Mouse (Mus musculus) embryonic facial prominence, embryonic 14.5 days (tissue): ENCODE measurements around the gene Fbxo42. TPM values are rescaled to one million over a fixed set of nuclear protein-coding genes. Genes with fewer than 3 reads are reported as not detected.

Source experiments
- ATAC-seq: fragments of 200-750 bp; cut with Nextera tagmentation; 2 replicates; pipeline ENCODE4 v1.8.0; 2017; ENCODE audit warnings: low read depth, moderate number of reproducible peaks, moderate TSS enrichment
- DNase-seq: peaks from one replicate; pipeline ENCODE4 v3.0.0-alpha.2; 2015; ENCODE audit warnings: low spot score
- H3K27ac ChIP-seq: fragments of 300-500 bp; sonication (generic); replicated peaks from 2 replicates; pipeline ENCODE4 v1.5.1; 2014; ENCODE audit warnings: low read depth, mild to moderate bottlenecking, low read length, moderate library complexity
- H3K27me3 ChIP-seq: fragments of 300-500 bp; sonication (generic); replicated peaks from 2 replicates; pipeline ENCODE4 v1.6.1; 2014; ENCODE audit warnings: low read length; ENCODE audit not compliant: control insufficient read depth, insufficient read depth
- H3K36me3 ChIP-seq: fragments of 300-500 bp; sonication (generic); 2 replicates; pipeline ENCODE4 v1.6.1; 2014; ENCODE audit warnings: low read length, mixed read lengths; ENCODE audit not compliant: control insufficient read depth, insufficient read depth
- H3K4me1 ChIP-seq: fragments of 300-500 bp; sonication (generic); 2 replicates; pipeline ENCODE4 v1.6.1; 2014; ENCODE audit warnings: antibody characterized with exemption, low read length; ENCODE audit not compliant: control insufficient read depth, insufficient read depth
- H3K4me2 ChIP-seq: fragments of 300-500 bp; sonication (generic); 2 replicates; pipeline ENCODE4 v1.6.1; 2014; ENCODE audit warnings: low read depth, mild to moderate bottlenecking, low read length, moderate library complexity, mixed read lengths
- H3K4me3 ChIP-seq: fragments of 300-500 bp; sonication (generic); 2 replicates; pipeline ENCODE4 v1.5.1; 2014; ENCODE audit warnings: low read depth, mild to moderate bottlenecking, low read length
- H3K9ac ChIP-seq: fragments of 300-500 bp; sonication (generic); 2 replicates; pipeline ENCODE4 v1.6.1; 2014; ENCODE audit warnings: low read depth, mild to moderate bottlenecking, low read length, moderate library complexity, mixed read lengths
- H3K9me3 ChIP-seq: fragments of 300-500 bp; sonication (generic); 2 replicates; pipeline ENCODE4 v1.6.1; 2016; ENCODE audit warnings: low read length; ENCODE audit not compliant: control insufficient read depth
- WGBS: fragments of 180-500 bp; shearing (Covaris S2); extraction: QIAGEN DNeasy Blood & Tissue Kit; methylation state at CpG from one replicate; pipeline ENCODE4 v1.1.7; 2014; 5-methylcytosine and 5-hydroxymethylcytosine counted together
- polyA plus RNA-seq: library from polyadenylated mRNA; unstranded; fragments of >200 nt; fragmentation: Nextera tagmentation; extraction: Ambion mirVana; gene quantifications from 2 replicates; pipeline ENCODE4 v1.2.1, GENCODE M21; 2014

Gene Fbxo42
- polyA plus RNA-seq, 1 experiment from 2014 or later = 22.7 TPM

DNA sequence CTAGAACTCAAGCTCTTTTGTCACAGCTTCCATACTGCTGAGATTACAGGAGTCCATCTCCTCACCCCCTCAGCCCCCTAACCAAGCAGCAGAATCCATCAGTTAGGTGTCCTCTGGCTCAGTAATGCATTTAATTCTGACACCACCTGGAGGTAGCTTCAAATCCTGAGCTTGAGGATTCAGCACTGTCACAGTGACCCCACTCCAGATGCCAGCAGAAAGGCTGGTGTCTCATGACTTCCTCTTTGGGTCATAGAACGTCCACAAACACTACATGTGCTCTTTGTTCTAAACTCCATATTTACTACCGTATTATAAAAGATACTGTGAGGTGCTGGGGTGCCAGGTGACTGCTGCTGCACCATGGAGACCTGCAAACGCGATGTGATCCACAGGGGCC, 9.8 kb downstream of the Fbxo42 start:
- H3K9me3 ChIP-seq = no peaks in the 10 kb centered on the region

DNA sequence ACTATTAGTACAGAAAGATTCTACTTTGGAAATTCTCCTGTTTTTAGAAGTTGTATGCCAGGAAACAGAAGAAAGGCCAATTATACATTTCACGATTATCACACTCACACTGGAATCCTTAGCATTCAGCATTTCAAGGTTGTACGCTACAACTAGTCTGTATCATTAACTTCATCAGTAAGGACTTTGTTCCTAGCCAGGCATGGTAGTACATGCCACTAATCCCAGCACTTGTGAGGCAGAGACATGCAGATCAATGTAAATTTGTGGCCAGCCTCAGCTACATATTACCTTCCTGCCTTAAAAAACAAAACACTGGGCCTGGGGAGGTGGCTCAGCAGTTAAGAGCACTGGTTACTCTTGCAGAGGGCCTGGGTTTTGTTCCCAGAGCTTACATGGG, 10.9 kb downstream of the Fbxo42 start:
- no peaks in the 10 kb centered on the region for H3K36me3 ChIP-seq
- no peak for ATAC-seq
- H3K4me1 ChIP-seq = peaks cover 8% of the 10 kb centered on the region; the same call in 1 of the 2 replicates
- 74% methylated on average over 2 of the region's 2 CpGs for WGBS
- no peak overlapping the region for H3K4me2 ChIP-seq
- no peaks in the 10 kb centered on the region for H3K9me3 ChIP-seq
- no peak overlapping the region for H3K9ac ChIP-seq
- no peak overlapping the region for H3K4me3 ChIP-seq
- no peaks in the 10 kb centered on the region for H3K27me3 ChIP-seq
- no peak for DNase-seq
- 0 out of 2 replicates have a peak overlapping the region, but pooled peaks have one; percentile 8 for H3K27ac ChIP-seq

More for the DNA sequence above, 9.8 kb downstream of the Fbxo42 start:
- H3K4me1 ChIP-seq = peaks cover 8% of the 10 kb centered on the region; the same call in 1 of the 2 replicates
- no peaks in the 10 kb centered on the region for H3K36me3 ChIP-seq
- DNase-seq (no peak), ATAC-seq (no peak)
- no peaks in the 10 kb centered on the region for H3K27me3 ChIP-seq
- no peak overlapping the region for H3K27ac ChIP-seq
- H3K4me3 ChIP-seq = no peak overlapping the region
- 77% methylated on average over 4 of the region's 4 CpGs for WGBS
- H3K9ac ChIP-seq = no peak overlapping the region
- no peak overlapping the region for H3K4me2 ChIP-seq

DNA sequence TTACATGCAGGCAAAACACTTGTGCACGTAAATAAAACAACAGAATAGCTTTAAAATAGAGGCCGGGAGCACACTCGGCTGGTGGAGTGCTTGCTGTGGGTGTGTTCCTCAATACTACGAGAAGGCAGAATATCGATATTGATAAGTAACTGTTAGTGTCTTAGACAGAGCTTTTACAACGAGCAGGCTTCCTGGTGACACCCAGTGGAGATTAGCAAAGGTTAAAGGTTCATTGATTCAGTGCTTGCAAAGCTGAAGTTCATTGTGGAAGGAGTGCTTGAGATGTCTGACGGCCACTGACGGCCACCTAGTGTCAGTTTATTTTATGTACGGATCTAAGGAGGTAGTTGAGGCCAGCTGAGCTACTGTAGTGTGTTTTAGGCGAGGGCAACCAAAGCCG, 11.4 kb downstream of the Fbxo42 start:
- H3K36me3 ChIP-seq = no peaks in the 10 kb centered on the region
- H3K4me3 ChIP-seq = no peak overlapping the region
- H3K9me3 ChIP-seq = no peaks in the 10 kb centered on the region
- DNase-seq = no peak
- H3K9ac ChIP-seq = no peak overlapping the region
- H3K4me2 ChIP-seq = no peak overlapping the region
- peaks cover 8% of the 10 kb centered on the region; the same call in 1 of the 2 replicates for H3K4me1 ChIP-seq
- 49% methylated on average over 11 of the region's 11 CpGs for WGBS
- ATAC-seq = no peak
- H3K27ac ChIP-seq = 0 out of 2 replicates have a peak overlapping the region, but pooled peaks have one; percentile 8
- no peaks in the 10 kb centered on the region for H3K27me3 ChIP-seq

GRCm38 (mm10) chr4:141159666-141160065, 12.0 kb downstream of the Fbxo42 start:
- Histone ChIP-seq H3K4me1 (peaks cover 8% of the 10 kb centered on the region; the same call in 1 of the 2 replicates), H3K4me3 (no peak overlapping the region), H3K27ac (no peak overlapping the region), H3K4me2 (no peak overlapping the region), H3K9me3 (peaks cover 4% of the 10 kb centered on the region), H3K27me3 (no peaks in the 10 kb centered on the region), H3K36me3 (no peaks in the 10 kb centered on the region), H3K9ac (no peak overlapping the region)
- WGBS = 27% methylated on average over 5 of the region's 5 CpGs
- ATAC-seq (no peak), DNase-seq (no peak)

DNA sequence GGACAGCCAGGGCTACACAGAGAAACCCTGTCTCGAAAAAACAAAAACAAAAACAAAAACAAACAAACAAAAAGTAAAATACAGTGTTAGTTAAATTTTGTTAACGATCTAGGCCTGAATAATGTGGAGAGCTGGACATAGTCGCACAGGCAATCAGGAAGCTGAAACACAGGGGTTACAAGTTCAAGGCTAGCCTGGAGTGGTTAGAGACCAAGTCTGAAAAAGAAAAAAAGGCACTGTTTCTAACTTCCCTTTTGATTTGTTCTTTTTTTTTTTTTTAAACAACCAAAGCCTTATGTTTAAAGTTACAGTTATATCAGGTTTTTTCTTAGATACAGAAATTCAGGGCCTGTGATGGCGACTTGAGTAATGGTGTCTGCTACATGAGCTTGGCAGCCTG, 12.5 kb downstream of the Fbxo42 start:
- Histone ChIP-seq H3K4me2 (no peak overlapping the region), H3K27ac (no peak overlapping the region), H3K4me1 (peaks cover 8% of the 10 kb centered on the region; the same call in 1 of the 2 replicates), H3K9ac (no peak overlapping the region), H3K9me3 (peaks cover 5% of the 10 kb centered on the region), H3K27me3 (no peaks in the 10 kb centered on the region), H3K36me3 (no peaks in the 10 kb centered on the region), H3K4me3 (no peak overlapping the region)
- no peak for ATAC-seq
- no peak for DNase-seq
- WGBS = 88% methylated on average over 4 of the region's 4 CpGs

DNA sequence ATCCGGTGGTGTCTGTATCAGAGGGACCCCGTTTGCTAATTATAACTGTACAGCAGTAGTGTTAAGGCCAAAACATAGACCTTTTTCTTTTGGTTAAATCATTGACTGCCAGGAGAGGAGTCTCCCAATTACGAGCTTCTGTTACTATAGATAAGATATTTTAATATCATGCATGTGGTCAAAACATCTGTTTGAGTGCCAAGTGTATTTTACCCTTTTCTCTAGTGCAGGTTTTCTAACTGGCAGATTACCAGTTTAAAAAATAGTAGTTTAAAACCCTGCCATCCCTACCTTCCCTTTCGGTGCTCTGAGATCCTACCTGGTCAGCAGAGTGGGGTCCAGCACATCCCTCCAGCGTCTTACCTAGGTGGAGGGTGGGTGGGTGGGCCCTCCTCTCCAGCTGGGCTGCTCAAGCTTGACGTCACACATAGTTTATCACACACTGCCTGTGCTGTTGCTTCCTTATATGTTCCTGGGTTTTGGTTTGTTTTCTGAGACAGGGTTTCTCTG, 14.0 kb downstream of the Fbxo42 start:
- no peaks in the 10 kb centered on the region for H3K27me3 ChIP-seq
- WGBS = 88% methylated on average over 6 of the region's 6 CpGs
- H3K4me2 ChIP-seq = no peak overlapping the region
- peaks cover 5% of the 10 kb centered on the region for H3K9me3 ChIP-seq
- peaks cover 8% of the 10 kb centered on the region; the same call in 1 of the 2 replicates for H3K4me1 ChIP-seq
- no peak for ATAC-seq
- H3K27ac ChIP-seq = no peak overlapping the region
- no peaks in the 10 kb centered on the region for H3K36me3 ChIP-seq
- no peak overlapping the region for H3K4me3 ChIP-seq
- DNase-seq = no peak
- no peak overlapping the region for H3K9ac ChIP-seq

- no peak overlapping the region for H3K4me3 ChIP-seq
- H3K27ac ChIP-seq = no peak overlapping the region
- H3K4me1 ChIP-seq = peaks cover 8% of the 10 kb centered on the region; the same call in 1 of the 2 replicates
- H3K36me3 ChIP-seq = peaks cover 8% of the 10 kb centered on the region
- ATAC-seq = no peak
- H3K4me2 ChIP-seq = no peak overlapping the region
- no peaks in the 10 kb centered on the region for H3K27me3 ChIP-seq
- no peak overlapping the region for H3K9ac ChIP-seq
- H3K9me3 ChIP-seq = peaks cover 5% of the 10 kb centered on the region
- 95% methylated on average over 5 of the region's 5 CpGs for WGBS
- no peak for DNase-seq
Observed at GRCm38 (mm10) chr4:141163729-141164128, 16.0 kb downstream of the Fbxo42 start.

GRCm38 (mm10) chr4:141165744-141166292, 18.1 kb downstream of the Fbxo42 start:
- WGBS = 80% methylated on average over 8 of the region's 8 CpGs
- ATAC-seq = no peak
- no peaks in the 10 kb centered on the region for H3K27me3 ChIP-seq
- no peak overlapping the region for H3K9ac ChIP-seq
- H3K4me2 ChIP-seq = no peak overlapping the region
- no peaks in the 10 kb centered on the region for H3K4me1 ChIP-seq
- H3K36me3 ChIP-seq = peaks cover 29% of the 10 kb centered on the region
- H3K27ac ChIP-seq = no peak overlapping the region
- H3K4me3 ChIP-seq = no peak overlapping the region
- DNase-seq = no peak
- peaks cover 5% of the 10 kb centered on the region for H3K9me3 ChIP-seq

DNA sequence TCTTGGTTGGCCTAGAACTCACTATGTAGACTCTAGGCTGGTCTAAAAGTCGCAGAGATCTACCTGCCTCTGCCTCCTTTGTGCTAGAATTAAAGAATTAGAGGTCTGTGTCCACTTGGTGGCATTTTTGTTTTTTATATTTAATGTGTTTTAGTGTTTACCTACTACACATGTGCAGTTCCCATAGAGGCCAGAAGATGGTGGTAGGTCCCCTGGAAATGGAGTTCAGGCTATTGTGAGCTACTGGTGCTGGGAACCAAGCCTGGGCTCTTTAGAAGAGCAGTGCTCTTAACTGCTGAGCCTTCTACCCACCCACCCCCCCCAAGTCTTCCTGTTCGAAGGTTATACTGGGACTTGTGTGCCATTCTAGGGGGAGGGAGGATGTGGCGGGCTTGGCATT, 19.4 kb downstream of the Fbxo42 start:
- no peak for ATAC-seq
- Histone ChIP-seq H3K4me2 (no peak overlapping the region), H3K27ac (no peak overlapping the region), H3K27me3 (no peaks in the 10 kb centered on the region), H3K9ac (no peak overlapping the region), H3K4me1 (no peaks in the 10 kb centered on the region), H3K9me3 (peaks cover 5% of the 10 kb centered on the region), H3K4me3 (no peak overlapping the region), H3K36me3 (peaks cover 42% of the 10 kb centered on the region)
- no peak for DNase-seq
- 99% methylated on average over 3 of the region's 3 CpGs for WGBS
